Mouse (Mus musculus): ENCODE data around the gene Trpm8.

Gene Trpm8

DNA sequence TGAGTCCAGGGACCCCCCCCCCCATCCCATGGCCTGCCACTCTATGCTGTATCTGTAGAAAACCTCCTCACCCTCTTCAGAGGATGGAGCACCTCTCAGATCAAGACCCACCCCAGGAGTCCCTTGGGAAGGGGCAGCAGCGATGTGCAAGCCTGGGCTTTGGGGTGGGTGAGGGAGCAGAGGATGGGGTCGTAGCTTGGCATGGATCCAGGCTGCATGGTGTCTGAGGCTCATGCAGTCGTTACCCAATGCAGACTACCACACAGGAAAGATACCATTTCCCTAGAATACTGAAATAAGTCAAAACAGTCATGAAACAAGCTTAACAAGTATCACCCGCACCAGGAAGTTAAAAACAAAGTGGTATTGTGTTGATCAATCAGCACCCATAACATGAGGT lies 28.8 kb upstream of the Trpm8 start:
- DNase-seq, result peak; percentile 53 to 54

DNA sequence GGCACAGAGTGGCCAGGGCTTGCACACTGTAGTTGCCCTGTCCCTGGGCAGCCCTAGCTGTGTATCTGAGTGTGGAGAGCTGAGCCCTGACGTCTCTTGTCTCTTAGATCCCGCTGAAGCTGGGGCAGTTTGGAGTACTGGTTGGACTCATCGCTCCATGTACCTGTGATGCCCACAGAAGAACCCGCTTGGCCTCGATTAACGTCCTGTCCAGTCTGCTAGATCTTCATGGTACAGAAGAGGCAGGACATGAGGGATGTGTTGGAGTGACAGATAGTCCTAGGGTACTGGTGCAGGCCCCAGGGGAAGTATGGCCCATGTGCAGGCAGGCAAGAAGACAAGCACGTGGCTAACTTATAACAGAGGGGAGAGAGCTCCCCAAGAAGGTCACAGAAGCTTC lies 27.9 kb upstream of the Trpm8 start:
- no peak for DNase-seq

DNA sequence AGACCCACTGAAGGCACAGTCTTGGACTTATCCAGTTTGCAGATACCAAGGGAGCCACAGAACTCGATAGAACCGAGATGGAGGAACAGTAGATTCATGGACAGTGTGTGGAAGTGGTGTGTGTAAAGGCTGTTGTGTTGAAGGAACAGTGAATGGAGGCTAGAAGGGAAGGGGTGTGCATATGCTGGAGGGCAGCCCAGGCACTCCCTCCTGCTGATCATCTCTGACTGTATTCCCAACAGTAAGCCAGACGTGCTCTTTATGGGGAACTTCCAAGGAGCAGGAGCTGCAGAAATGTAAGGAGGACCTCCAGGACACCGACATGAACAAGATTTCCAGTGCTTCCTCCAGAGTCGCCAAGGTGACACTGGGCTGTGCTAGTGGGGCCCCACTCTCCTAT lies 27.4 kb upstream of the Trpm8 start:
- DNase-seq, result no peak

DNA sequence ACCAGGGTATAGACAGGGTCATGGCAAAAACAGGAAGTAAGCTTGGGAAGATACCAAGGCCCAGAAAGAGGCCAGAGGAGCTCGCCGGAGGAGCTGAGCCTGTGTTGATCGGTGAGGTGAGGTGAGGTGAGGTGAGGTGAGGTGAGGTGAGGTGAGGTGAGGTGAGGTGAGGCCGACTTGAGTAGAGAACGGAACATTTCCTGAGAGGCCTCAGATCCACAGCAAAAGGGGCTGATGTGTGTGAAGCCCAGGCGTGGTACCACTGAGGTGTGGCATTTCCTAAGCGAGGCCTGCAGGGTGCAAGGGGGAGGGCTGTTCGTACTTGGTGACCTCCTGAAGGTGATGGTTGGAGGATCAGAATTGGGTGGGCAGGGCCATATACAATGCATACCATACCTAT lies 24.4 kb upstream of the Trpm8 start:
- no peak for DNase-seq

DNA sequence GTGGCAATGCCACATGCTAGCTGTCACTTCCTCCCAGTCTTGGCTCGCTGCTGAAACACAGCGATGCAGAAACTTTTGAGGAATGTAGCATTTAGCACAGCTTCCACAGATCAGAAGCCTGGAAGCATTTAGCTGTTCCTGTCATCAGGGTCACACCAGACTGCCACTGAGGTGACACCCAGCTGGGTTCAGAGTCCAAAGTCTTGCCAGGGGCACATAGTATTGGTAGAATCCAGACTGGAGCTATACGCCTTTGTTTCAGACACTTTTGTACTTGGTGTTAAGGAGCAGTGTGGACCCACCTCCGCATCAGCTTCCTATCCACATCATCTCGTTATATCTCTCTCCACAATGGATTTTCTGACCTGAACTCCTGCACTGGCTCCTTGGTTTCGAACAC lies 23.9 kb upstream of the Trpm8 start:
- DNase-seq, result no peak

DNA sequence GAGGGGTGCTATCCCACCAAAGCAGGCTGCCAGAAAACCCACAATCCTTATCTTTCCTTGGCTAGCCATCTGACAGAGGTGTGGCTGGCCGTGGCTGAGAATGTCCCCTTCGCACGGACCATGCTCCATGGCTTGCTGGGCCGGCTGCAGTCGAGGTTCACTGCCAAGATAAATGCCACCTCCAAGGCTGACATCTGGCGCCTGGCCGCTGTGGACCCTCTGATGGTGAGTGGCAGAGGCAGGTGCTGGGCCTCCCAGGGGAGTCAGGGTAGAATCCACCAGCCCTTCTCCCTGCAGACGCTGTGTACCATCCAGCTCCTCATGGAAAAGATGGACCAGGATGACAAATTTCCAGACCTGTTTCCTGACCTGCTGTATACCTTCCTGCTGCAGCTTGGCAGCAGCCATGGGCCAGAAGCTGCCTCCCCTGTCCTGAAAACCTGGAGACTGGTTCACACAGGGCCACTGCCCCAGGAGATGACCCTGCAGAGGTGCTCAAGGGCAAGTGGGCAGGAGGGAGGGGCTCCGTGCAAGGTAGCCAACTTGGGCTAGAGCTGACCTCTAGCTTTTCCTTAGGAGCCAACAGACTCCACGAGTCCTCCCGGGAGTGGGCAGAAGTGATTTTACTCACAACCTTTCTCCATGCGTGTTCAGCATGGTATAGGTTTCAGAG lies 22.5 kb upstream of the Trpm8 start:
- DNase-seq, result peak; percentile 89 to 93

DNA sequence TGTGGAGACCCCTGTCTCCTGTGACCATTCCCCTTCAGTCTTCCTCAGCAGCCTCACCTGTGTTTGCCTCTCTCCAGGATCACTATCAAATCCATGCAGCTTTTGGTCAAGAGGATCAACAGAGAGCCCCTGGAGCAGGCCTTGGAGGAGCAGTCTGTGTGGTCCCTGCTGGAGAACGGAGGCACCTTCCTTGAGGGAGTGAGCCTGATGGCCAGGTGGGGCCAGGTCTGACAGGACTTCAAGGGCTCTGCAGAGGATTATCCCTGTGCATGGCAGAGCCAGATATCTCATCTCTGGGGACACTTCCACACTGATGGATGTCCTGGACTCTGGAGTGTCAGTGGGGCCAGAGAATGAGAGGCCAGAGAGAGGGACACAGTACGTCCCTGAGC lies 22.0 kb upstream of the Trpm8 start:
- peak in 1 of 2 experiments; percentile 61 for DNase-seq

DNA sequence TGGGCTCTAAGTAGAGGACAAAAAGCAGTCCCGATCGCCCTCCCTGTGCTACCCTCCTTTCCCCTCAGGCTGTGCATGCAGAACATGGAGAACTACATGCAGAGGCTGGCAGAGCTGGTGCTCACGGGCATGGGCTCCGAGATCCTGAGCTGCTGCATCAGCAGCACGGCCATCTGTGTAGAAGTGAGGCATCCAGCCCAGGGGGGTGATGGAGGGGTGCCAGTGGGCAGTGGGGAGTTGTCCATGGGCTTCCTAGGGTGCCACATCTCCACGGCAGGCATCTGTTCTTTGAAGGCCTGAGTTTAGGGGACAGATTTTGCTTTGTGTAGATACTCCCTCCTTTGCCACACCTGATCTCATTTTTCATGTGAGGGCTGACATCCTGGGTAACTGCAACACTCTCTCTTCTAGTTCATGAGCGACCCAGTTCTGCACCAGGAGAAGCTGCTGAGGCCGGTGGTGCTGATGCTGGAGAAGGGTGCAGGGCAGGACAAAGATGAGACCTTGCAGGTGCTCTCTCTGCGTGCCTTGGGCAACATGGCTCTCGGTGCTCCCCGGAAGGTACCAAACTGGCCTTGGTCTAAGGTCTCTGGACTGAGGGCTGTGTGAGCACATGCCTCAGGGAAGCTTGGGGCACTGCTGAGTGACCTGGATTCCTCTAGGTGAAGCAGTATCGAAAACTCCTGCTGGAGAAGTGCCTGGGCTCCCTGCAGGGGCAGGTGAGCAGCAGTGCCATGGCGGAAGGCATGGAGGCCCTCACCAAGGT lies 21.3 kb upstream of the Trpm8 start:
- peak; percentile 86 to 87 for DNase-seq

DNA sequence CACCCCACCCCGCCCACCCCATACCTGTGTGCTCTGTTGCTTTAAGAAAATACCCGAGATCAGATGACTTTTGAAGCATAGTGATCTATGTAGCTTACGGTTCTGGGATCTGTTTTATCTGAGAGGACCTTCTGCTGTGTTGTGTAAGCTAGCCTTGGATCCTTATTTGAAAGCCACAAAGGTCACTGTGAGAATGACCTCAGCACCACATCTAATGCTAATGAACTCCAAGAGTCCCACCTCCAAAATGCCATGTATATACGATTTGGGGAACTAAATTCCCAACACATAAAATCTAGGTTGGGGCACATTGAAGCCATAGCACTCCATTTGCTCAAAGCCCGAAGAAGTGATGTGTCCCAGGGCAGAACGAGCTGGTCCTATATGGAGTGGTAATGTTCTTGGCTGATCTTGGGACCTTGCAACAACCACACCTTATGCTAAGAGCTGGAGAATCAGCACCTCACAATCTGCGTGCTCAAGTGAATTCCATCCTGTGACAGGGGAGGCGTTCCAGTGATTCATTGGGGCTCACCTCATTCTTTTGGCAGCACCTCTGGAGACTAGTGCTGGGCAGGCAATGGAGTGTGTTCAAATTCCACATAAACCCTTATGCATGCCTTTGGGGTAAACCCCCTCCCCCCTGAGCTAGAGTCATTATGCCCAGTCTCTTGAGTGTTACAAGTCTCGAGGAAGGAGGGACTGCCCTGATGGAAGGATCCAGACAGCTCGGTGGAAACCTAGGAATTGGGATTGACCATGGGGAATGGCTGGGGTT lies 20.4 kb upstream of the Trpm8 start:
- peak in 1 of 2 experiments; percentile 44 for DNase-seq

DNA sequence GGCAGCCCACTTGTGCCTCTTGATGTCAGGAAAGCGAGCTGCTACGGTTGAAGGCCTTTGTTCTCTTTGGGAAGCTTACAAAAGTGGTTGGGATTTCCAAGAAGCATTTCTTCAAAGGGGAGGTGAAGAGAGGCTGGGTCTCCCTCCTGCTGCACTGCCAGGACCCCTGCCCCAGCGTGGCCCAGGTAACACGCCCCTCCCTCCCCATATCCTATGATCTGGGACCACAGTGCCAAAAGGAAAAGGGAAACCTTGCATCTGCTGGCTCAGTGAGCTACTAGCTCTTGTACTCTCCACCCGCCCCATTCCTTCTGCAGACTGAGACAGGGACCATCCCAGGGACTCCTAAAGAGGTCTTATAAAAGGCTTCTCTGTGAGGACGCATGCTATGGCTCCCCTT lies 19.8 kb upstream of the Trpm8 start:
- DNase-seq, result peak; percentile 40 to 58

DNA sequence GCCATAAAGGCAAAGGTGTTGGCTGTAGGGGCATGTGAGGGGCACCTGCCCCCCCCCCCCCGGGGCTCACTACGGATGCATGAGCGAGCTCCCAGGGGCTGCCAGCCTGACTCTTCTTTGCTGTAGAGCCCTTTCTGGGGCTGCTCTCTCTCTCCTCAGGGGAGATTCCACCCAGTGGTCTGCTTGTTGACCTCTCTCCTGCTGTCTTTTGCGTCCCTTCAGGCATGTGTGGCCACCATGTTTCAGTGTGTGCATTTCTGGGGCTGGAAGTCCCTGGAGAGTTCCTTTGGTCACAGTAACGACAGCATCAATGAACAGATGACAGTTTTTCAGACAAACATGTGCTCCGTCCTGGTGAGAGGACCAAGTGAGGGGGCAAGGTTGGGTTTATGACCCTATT lies 19.1 kb upstream of the Trpm8 start:
- peak; percentile 54 to 56 for DNase-seq

DNA sequence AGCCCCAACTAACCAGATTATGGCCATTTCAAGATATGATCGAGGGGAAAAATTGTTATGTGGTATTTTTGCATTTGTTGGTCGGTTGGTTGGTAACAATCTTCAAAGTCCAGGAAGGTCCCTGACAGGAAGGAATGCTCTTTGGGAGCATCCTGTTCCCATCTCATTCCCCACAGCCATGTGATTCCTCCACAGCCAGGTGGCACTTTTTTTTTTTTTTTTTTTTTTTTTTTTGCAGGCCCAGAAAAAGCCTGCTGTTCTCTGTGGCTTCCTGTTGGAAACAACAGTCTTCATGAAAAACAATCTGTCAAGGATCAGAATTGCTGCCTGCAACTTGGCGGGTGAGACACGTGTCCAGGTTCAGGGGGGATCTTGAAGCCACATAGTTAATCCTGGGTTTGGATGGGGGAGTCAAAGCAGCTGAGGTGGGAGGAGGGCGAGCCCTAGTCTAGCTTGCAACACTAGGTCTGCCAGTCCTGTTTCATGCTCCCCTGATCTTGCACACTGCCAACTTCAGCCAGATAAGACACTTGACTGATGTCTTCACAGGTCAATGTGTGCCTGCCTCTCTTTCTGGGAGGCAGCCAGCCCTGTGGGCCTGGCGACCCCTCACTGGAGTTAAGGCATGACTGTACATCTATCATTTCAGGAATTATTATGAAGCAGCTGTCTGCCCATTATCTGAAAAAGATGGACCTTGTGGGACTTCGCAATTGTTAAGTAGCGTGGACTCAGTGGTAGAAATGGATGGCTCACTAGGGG lies 18.4 kb upstream of the Trpm8 start:
- peak; percentile 87 to 88 for DNase-seq

DNA sequence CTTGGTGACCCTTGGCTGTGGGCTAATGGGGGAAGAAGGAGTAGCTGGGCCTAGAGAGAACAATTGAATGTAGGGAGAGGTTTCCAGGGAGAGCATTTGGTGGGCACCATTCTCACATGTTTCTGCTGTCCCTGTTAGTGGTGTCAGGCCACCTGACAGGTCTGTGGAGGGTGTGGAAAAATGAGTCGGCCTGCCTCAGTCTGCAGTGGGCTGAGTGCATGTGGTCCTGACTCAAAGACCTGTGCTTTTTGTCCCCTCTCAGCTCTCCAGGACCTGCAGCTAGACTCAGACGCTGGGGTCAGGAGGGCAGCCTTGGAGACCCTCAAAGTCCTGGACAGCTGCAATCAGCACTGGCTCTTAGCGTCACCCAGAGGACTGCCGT lies 17.8 kb upstream of the Trpm8 start:
- peak in 1 of 2 experiments; percentile 51 for DNase-seq

DNA sequence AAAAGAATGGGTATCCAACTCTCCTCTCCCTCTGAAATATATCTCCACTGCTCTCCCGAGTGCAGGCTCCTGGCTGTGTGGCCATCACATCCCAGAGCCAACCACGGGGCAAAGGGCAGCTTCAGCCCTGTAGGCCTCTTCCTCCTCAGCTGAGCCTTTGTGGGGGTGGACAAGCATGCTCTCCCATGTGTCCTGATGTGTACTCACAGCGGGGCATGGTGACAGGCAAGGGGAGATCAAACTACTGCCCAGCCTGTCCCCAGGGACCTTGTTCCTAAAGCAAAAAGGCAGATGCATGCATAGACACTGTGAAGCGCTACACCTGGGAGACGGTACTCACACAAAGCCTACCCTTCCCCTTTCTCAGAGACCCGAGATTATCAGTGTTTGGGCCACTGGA lies 17.3 kb upstream of the Trpm8 start:
- DNase-seq, result peak; percentile 73 to 79

DNA sequence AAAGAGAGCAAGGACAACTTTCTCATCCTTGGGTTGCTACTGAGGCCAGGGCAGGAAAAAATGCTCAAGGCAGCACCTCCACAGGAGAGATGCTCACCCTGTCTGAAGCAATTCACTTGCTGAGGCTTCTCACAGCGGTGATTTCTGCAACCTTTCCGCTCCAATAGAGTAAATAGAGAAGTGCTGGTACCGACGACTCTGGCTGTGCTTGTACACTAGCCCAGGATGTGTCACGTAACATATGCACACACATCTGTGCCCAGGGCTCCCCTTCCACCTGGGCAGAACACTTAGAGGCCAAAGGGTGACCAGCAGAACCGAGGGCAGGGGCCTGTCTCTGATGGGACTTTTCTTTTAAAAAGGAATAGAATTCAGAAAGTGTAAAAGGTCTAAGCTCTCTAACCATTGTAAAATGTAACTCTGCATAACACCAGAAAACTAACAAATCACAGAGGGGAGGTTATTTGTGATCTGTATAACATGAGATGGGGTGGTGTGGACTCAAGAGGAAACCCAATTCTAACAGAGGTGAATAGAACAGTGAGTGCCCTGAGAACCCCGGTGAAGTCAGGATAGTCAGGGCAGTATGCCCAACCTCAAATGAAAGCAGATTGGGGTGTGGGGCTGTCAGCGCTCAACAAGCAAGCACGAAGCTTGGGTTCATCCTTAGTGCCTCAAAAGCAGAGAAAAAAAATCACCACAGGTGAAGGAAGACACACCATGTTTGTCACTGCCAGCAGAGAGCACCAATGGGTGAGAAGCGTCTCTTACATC lies 16.7 kb upstream of the Trpm8 start:
- peak in 1 of 2 experiments; percentile 50 for DNase-seq

DNA sequence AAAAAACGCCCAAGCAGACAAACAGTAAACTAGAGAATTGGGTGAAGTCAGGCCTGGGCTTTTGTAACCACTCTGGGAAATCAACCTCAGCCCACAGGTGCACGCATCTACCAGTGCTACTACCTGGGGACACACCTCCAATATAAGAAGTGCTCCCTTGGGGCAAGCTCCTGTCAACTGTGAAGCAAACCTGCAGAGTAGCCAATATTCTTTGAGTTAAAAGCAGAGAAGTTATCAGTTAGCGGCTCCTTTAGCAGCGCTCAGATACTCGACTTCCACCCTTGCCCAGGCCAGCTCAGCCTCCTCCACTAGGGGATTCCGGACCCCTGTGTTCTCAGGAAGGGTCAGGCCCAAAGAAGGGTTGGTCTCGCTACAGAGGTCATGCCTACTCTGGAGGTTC lies 15.8 kb upstream of the Trpm8 start:
- peak; percentile 35 to 46 for DNase-seq

DNA sequence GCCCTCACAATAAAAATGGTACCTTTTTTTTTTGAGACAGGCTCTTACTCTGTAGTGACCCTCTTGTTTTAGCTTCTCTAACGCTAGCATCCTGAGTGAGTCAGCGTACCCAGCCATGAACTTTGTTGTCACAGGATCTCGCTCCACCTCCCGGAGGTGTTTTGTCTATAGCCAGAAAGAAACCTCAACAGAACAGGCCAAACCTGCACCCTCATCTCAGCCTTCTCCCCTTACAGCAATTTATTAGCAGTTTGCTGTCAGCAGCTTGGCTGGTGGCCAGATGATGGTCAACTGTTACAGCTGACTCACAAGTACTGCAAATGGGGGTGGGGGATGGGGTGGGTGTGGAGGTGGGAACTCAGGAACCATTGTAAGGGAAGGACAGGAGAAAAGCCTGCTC lies 15.2 kb upstream of the Trpm8 start:
- peak; percentile 76 for DNase-seq

DNA sequence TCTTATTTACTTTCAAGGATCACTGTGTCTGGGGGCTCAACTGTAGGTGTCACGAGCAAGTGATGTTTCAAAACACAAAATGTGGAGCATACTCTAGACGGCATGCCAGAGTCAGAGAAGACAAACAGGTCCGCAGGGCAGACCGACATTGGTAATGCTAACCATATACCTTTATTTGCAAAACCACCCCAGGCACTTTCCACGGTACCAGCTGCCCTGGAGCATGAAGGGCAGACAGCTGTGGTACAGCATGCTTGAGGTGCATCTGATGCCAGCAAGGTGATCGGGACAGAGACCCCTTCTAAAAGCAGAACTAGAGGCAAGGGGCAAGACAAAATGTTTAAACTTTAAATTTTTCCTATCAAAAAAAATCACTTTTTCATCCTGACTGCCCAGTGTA lies 14.5 kb upstream of the Trpm8 start:
- DNase-seq, result peak; percentile 25 to 30

DNA sequence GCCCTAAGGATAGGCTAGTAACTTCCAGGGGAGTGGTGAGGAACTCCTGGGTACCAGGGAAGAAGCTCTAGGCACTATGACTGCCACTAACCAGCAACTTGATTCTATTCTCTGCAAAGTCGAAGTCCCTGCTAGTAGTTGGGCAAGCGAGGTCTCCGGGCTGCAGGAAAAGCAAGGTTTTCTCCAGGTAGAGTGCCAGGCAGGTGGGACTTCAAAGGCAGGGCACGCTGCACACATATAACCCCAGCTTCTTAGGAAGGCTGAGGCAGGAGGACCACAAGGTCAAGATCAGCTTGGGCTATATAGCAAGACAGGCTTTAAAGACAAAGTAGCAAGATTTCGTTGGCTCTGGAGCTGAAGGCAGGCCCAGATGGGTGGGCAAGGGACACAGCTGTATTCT lies 13.7 kb upstream of the Trpm8 start:
- peak in 1 of 2 experiments; percentile 9 for DNase-seq

DNA sequence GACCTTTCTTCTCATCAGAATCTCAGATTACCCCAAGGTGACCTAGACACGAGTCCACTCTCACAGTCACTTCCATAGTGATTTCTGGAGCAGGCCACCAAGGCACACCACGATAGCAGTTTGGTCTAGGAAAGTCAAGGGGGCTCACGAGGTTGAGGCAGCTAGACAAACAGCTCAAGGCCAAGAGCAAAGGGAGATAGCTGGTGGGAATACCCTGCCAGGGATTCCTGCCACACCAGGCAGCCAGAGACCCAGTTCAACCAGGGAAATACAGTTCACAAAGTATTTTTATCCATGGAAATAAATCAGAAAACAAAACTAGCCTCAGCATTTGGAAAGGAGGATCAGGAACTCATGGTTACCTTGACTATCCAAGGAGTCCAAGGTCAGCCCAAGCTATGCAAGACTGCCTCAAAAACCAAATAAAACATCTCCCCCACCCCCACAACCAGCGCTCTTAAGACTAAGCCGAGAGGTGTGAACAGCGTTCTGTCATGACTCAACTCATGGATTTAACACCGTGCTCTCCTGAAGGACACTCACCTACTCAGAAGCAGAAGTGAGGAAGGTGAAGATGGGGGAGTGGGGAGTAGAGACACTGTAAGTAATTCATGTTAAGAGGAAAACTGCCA lies 13.1 kb upstream of the Trpm8 start:
- peak in 1 of 2 experiments; percentile 16 for DNase-seq

DNA sequence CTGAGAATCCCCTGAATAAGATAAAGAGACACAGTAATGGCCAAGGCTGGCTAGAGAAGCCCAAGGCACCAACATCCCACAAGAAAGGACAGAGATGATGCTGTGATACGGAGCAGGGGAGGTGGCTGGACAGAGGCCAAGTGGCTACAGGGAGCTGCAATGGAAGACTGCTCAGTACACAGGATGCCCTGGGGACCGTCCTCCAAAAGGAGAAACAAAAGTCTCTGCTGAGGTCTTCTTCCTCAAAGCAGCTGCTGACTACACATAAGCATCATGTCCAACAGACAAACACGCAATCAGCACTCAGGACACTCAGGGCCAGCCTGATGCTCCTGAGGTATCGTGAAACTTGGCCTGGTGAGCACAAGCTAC lies 12.6 kb upstream of the Trpm8 start:
- DNase-seq, result peak; percentile 62 to 71

DNA sequence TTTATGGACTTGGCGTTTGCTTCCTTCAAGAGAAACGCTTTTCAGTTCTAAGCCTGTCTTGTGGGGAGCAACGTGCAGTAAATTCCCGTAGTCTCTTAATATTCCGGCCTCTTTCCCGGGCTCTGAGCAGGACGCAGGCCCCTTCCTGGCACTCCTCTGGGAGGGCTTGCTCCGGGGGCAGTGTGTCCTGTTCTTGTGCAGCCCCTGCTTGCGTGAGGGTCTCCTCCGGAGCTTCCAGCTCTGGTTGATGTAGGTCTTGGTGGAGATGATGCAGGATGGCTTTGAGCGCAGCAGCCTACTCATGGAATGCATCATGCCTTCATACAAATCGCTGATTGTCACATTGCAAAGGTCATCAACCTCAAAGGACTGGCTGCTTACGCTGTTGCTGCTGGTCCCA lies 11.3 kb upstream of the Trpm8 start:
- no peak for DNase-seq

Measured in cerebellum, postnatal 10 days (tissue).